Mouse (Mus musculus) bone marrow, adult 2 months (tissue): ENCODE measurements around the gene Nxn.

Experiments used
- CTCF ChIP-seq: fragments of 200-500 bp; IDR thresholded peaks from 2 replicates; pipeline ENCODE4 v1.5.1; 2011; ENCODE audit warnings: low read length, control low read depth; ENCODE audit not compliant: control insufficient read depth, insufficient read depth
- POLR2A ChIP-seq: fragments of 200-500 bp; IDR thresholded peaks from 2 replicates; pipeline ENCODE4 v1.6.1; 2011; ENCODE audit warnings: low read depth, mild to moderate bottlenecking, control low read depth, low read length, borderline replicate concordance; ENCODE audit not compliant: control insufficient read depth

GRCm38 (mm10) chr11:76363636-76364035 is 35.3 kb downstream of the Nxn start:
- TF ChIP-seq CTCF (no peak), POLR2A (no peak)
